Mouse (Mus musculus): ENCODE results near the gene Dlst. TPM values are rescaled to one million over a fixed set of nuclear protein-coding genes. Genes with fewer than 3 reads are reported as not detected.

Gene Dlst
- polyA plus RNA-seq, 1 experiment, result 219 TPM

DNA sequence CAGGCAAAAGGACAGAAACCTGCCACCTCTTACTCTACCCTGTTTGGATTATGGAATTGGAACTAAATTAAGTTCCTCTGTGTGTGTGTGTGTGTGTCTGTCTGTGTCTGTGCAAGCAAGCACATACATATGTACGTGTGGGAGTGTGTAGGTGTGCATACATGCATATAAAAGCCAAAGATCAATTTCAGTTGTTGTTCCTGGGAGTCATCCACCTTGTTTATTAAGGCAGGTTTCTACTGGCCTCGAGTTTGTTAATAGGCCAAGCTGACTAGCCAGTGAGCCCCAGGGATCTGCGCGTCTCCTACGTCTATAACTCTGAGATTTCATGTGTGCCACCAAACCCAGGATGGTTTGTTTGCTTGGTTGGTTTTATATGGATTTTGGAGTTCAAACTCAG is 14.1 kb downstream of the Dlst start:
- Histone ChIP-seq H3ac (ENCODE audit: control insufficient read depth, insufficient read length) (no peak overlapping the region), H3K4me2 (ENCODE audit: low read depth) (no peak overlapping the region), H3K27me3 (ENCODE audit: control insufficient read depth, insufficient read depth, insufficient read length) (no peaks in the 10 kb centered on the region), H3K36me3 (ENCODE audit: control insufficient read depth, insufficient read depth) (peaks cover 63% of the 10 kb centered on the region), H3K79me2 (ENCODE audit: control insufficient read depth, insufficient read depth) (peaks cover 26% of the 10 kb centered on the region), H3K4me3 (no peak overlapping the region)
- TF ChIP-seq MAX (IDR thresholded peaks at IDR 0.05; ENCODE audit: low read depth) (no peak), POLR2AphosphoS2 (IDR thresholded peaks at IDR 0.05; ENCODE audit: insufficient read length, low read depth) (no peak), CEBPB (IDR thresholded peaks at IDR 0.05; ENCODE audit: insufficient read depth, poor library complexity, severe bottlenecking) (no peak), POLR2A (IDR thresholded peaks at IDR 0.05; ENCODE audit: insufficient read length, low read depth) (no peak), USF1 (IDR thresholded peaks at IDR 0.05; ENCODE audit: low read depth) (no peak), SRF (IDR thresholded peaks at IDR 0.05; ENCODE audit: control insufficient read depth, insufficient read length, low read depth) (no peak), REST (IDR thresholded peaks at IDR 0.05; ENCODE audit: insufficient read depth, insufficient read length) (no peak), TCF3 (IDR thresholded peaks at IDR 0.05; ENCODE audit: insufficient read length, low read depth) (no peak), TCF12 (IDR thresholded peaks at IDR 0.05; ENCODE audit: insufficient read depth, poor library complexity, severe bottlenecking) (no peak), MYOG (IDR thresholded peaks at IDR 0.05; ENCODE audit: control insufficient read depth in 1 of 3, insufficient read depth in 1 of 3, insufficient read length in 2 of 3, low read depth in 2 of 3) (no peak), MYOD1 (IDR thresholded peaks at IDR 0.05; ENCODE audit: control insufficient read depth in 1 of 3, insufficient read length in 2 of 3, low read depth in 2 of 3) (no peak), E2F4 (IDR thresholded peaks at IDR 0.05; ENCODE audit: insufficient read depth) (no peak)

- no peak overlapping the region for H3ac ChIP-seq (ENCODE audit: control insufficient read depth, insufficient read length)
- TF ChIP-seq TCF3 (IDR thresholded peaks at IDR 0.05; ENCODE audit: insufficient read length, low read depth), result no peak
- TF ChIP-seq E2F4 (IDR thresholded peaks at IDR 0.05; ENCODE audit: insufficient read depth), result no peak
- no peak for TF ChIP-seq USF1 (IDR thresholded peaks at IDR 0.05; ENCODE audit: low read depth)
- no peak for TF ChIP-seq MAX (IDR thresholded peaks at IDR 0.05; ENCODE audit: low read depth)
- peak; percentile 2 for TF ChIP-seq TCF12 (IDR thresholded peaks at IDR 0.05; ENCODE audit: insufficient read depth, poor library complexity, severe bottlenecking)
- H3K36me3 ChIP-seq (ENCODE audit: control insufficient read depth, insufficient read depth), result peaks cover 64% of the 10 kb centered on the region
- H3K27me3 ChIP-seq (ENCODE audit: control insufficient read depth, insufficient read depth, insufficient read length), result no peaks in the 10 kb centered on the region
- H3K4me3 ChIP-seq, result no peak overlapping the region
- peaks cover 26% of the 10 kb centered on the region for H3K79me2 ChIP-seq (ENCODE audit: control insufficient read depth, insufficient read depth)
- H3K4me2 ChIP-seq (ENCODE audit: low read depth), result peak overlapping the region; percentile 59
Measured at GRCm38 (mm10) chr12:85126986-85127603, 16.5 kb downstream of the Dlst start.

DNA sequence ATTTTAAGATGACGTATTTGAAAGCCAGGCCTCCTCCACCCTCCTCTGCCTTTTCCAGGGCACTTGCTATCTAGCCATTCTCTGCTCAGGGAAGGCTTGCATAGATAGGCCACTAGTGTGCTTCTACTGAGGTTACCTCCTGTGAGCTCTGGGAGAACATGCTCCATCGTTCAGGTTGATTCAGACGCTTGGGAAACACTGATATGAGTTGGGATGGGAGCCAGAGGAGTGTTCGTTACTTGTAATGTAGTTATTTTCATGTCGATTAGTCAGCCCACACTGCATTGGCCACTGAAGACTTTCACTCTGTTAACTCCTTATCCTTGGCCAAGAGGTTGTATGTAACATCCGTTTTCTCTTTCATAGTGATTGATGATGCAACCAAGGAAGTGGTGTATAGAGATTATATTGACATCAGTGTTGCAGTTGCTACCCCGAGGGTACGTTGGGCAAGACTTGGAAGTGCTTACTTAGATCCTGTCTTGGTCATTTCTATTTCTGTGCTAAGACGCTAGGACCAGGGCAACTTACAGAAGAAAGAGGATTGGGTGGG is 18.9 kb downstream of the Dlst start:
- Histone ChIP-seq H3K4me3 (no peak overlapping the region), H3K27me3 (ENCODE audit: control insufficient read depth, insufficient read depth, insufficient read length) (no peaks in the 10 kb centered on the region), H3ac (ENCODE audit: control insufficient read depth, insufficient read length) (no peak overlapping the region), H3K79me2 (ENCODE audit: control insufficient read depth, insufficient read depth) (peaks cover 21% of the 10 kb centered on the region), H3K36me3 (ENCODE audit: control insufficient read depth, insufficient read depth) (peaks cover 63% of the 10 kb centered on the region), H3K4me2 (ENCODE audit: low read depth) (no peak overlapping the region)
- no peak for TF ChIP-seq TCF3 (IDR thresholded peaks at IDR 0.05; ENCODE audit: insufficient read length, low read depth)
- no peak for TF ChIP-seq POLR2A (IDR thresholded peaks at IDR 0.05; ENCODE audit: insufficient read length, low read depth)
- no peak for TF ChIP-seq REST (IDR thresholded peaks at IDR 0.05; ENCODE audit: insufficient read depth, insufficient read length)
- TF ChIP-seq MYOD1 (IDR thresholded peaks at IDR 0.05; ENCODE audit: control insufficient read depth in 1 of 3, insufficient read length in 2 of 3, low read depth in 2 of 3), result no peak
- no peak for TF ChIP-seq CEBPB (IDR thresholded peaks at IDR 0.05; ENCODE audit: insufficient read depth, poor library complexity, severe bottlenecking)
- no peak for TF ChIP-seq USF1 (IDR thresholded peaks at IDR 0.05; ENCODE audit: low read depth)
- TF ChIP-seq SRF (IDR thresholded peaks at IDR 0.05; ENCODE audit: control insufficient read depth, insufficient read length, low read depth), result no peak
- no peak for TF ChIP-seq TCF12 (IDR thresholded peaks at IDR 0.05; ENCODE audit: insufficient read depth, poor library complexity, severe bottlenecking)
- no peak for TF ChIP-seq MYOG (IDR thresholded peaks at IDR 0.05; ENCODE audit: control insufficient read depth in 1 of 3, insufficient read depth in 1 of 3, insufficient read length in 2 of 3, low read depth in 2 of 3)
- TF ChIP-seq POLR2AphosphoS2 (IDR thresholded peaks at IDR 0.05; ENCODE audit: insufficient read length, low read depth), result no peak
- no peak for TF ChIP-seq MAX (IDR thresholded peaks at IDR 0.05; ENCODE audit: low read depth)
- no peak for TF ChIP-seq E2F4 (IDR thresholded peaks at IDR 0.05; ENCODE audit: insufficient read depth)

DNA sequence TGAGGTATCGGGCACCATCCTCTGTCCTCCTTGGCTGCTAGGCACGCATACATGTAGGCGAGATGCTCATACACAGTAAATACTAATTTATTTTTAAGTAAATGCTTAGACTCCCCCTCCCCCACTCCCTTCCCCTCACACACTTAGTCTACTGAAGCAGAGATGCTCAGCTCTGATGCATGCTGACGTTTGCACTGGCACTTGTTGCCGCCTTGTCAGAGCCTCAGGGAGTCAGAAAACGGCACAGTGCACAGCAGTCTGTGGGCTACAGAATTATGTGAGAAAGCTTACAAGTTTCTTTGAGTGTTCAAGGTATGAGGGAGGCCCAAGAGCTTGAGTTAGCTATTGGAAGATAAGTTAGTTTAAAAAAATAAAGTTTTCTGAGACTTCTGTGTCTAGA is 20.7 kb downstream of the Dlst start:
- Histone ChIP-seq H3K36me3 (ENCODE audit: control insufficient read depth, insufficient read depth) (peaks cover 50% of the 10 kb centered on the region), H3K79me2 (ENCODE audit: control insufficient read depth, insufficient read depth) (peaks cover 16% of the 10 kb centered on the region), H3K27me3 (ENCODE audit: control insufficient read depth, insufficient read depth, insufficient read length) (no peaks in the 10 kb centered on the region), H3ac (ENCODE audit: control insufficient read depth, insufficient read length) (no peak overlapping the region), H3K4me2 (ENCODE audit: low read depth) (no peak overlapping the region), H3K4me3 (no peak overlapping the region)
- TF ChIP-seq MYOG (IDR thresholded peaks at IDR 0.05; ENCODE audit: control insufficient read depth in 1 of 3, insufficient read depth in 1 of 3, insufficient read length in 2 of 3, low read depth in 2 of 3), result no peak
- no peak for TF ChIP-seq SRF (IDR thresholded peaks at IDR 0.05; ENCODE audit: control insufficient read depth, insufficient read length, low read depth)
- no peak for TF ChIP-seq MYOD1 (IDR thresholded peaks at IDR 0.05; ENCODE audit: control insufficient read depth in 1 of 3, insufficient read length in 2 of 3, low read depth in 2 of 3)
- no peak for TF ChIP-seq E2F4 (IDR thresholded peaks at IDR 0.05; ENCODE audit: insufficient read depth)
- no peak for TF ChIP-seq CEBPB (IDR thresholded peaks at IDR 0.05; ENCODE audit: insufficient read depth, poor library complexity, severe bottlenecking)
- TF ChIP-seq USF1 (IDR thresholded peaks at IDR 0.05; ENCODE audit: low read depth), result no peak
- no peak for TF ChIP-seq TCF12 (IDR thresholded peaks at IDR 0.05; ENCODE audit: insufficient read depth, poor library complexity, severe bottlenecking)
- TF ChIP-seq REST (IDR thresholded peaks at IDR 0.05; ENCODE audit: insufficient read depth, insufficient read length), result no peak
- no peak for TF ChIP-seq POLR2A (IDR thresholded peaks at IDR 0.05; ENCODE audit: insufficient read length, low read depth)
- no peak for TF ChIP-seq TCF3 (IDR thresholded peaks at IDR 0.05; ENCODE audit: insufficient read length, low read depth)
- TF ChIP-seq MAX (IDR thresholded peaks at IDR 0.05; ENCODE audit: low read depth), result no peak

Data from myocyte (in vitro differentiated cells).